Mouse (Mus musculus): ENCODE data around the gene Tmem115. TPM values are rescaled to one million over a fixed set of nuclear protein-coding genes. Genes with fewer than 3 reads are reported as not detected.
A peak's percentile ranks its signal among the peaks of the same experiment; 100 is the strongest.

Tmem115 gene
- polyA plus RNA-seq (2015; fragmentation: Nextera tagmentation; extraction: Ambion mirVana), result 45.7 and 46.0 TPM in 2 replicates

- WGBS, result under 1% methylated on average over 48 of the region's 48 CpGs
- Histone ChIP-seq H3K4me3 (ENCODE audit: low read length) (peak within 1 kb of the TSS; percentile 94), H3K27ac (ENCODE audit: low read depth, low read length) (peak within 1 kb of the TSS; percentile 68; the same call in 1 of the 2 replicates), H3K4me1 (ENCODE audit: control insufficient read depth, insufficient read depth, low read depth, low read length) (peaks cover 28% of the 10 kb centered on the region), H3K9ac (ENCODE audit: low read depth, low read length) (peak within 1 kb of the TSS; percentile 90), H3K27me3 (replicated peaks; ENCODE audit: control insufficient read depth, insufficient read depth, low read length) (no peaks in the 10 kb centered on the region), H3K36me3 (ENCODE audit: control insufficient read depth, insufficient read depth, low read length) (peaks cover 6% of the 10 kb centered on the region), H3K4me2 (ENCODE audit: low read length) (peak within 1 kb of the TSS; percentile 99), H3K9me3 (ENCODE audit: control insufficient read depth, low read length) (no peaks in the 10 kb centered on the region)
- peak; percentile 99 for ATAC-seq
These were observed at the start of gene Tmem115 for GRCm38 (mm10) chr9:107533791-107534407. TSS of gene Tmem115 (plus strand) at chr9:107533945.

- peaks cover 34% of the 10 kb centered on the region for H3K4me1 ChIP-seq (ENCODE audit: control insufficient read depth, insufficient read depth, low read depth, low read length)
- no peak overlapping the region for H3K4me3 ChIP-seq (ENCODE audit: low read length)
- H3K27me3 ChIP-seq (replicated peaks; ENCODE audit: control insufficient read depth, insufficient read depth, low read length), result no peaks in the 10 kb centered on the region
- H3K36me3 ChIP-seq (ENCODE audit: control insufficient read depth, insufficient read depth, low read length), result no peaks in the 10 kb centered on the region
- H3K9me3 ChIP-seq (ENCODE audit: control insufficient read depth, low read length), result no peaks in the 10 kb centered on the region
- no peak overlapping the region; the same call in 1 of the 2 replicates for H3K9ac ChIP-seq (ENCODE audit: low read depth, low read length)
- peak overlapping the region; percentile 4; the same call in 1 of the 2 replicates for H3K4me2 ChIP-seq (ENCODE audit: low read length)
- WGBS, result 11% methylated on average over 17 of the region's 17 CpGs
- ATAC-seq, result peak; percentile 76
- peak overlapping the region; percentile 73 for H3K27ac ChIP-seq (ENCODE audit: low read depth, low read length)
These were observed 49.4 kb upstream of the Tmem115 start for GRCm38 (mm10) chr9:107484302-107484701.

- H3K9me3 ChIP-seq (ENCODE audit: control insufficient read depth, low read length), result no peaks in the 10 kb centered on the region
- no peak for ATAC-seq
- H3K27ac ChIP-seq (ENCODE audit: low read depth, low read length), result peak overlapping the region; percentile 73
- 58% methylated on average over 6 of the region's 6 CpGs for WGBS
- H3K9ac ChIP-seq (ENCODE audit: low read depth, low read length), result peak overlapping the region; percentile 23; the same call in 1 of the 2 replicates
- peak overlapping the region; percentile 4; the same call in 1 of the 2 replicates for H3K4me2 ChIP-seq (ENCODE audit: low read length)
- peaks cover 30% of the 10 kb centered on the region for H3K4me1 ChIP-seq (ENCODE audit: control insufficient read depth, insufficient read depth, low read depth, low read length)
- no peak overlapping the region for H3K4me3 ChIP-seq (ENCODE audit: low read length)
- no peaks in the 10 kb centered on the region for H3K27me3 ChIP-seq (replicated peaks; ENCODE audit: control insufficient read depth, insufficient read depth, low read length)
- no peaks in the 10 kb centered on the region for H3K36me3 ChIP-seq (ENCODE audit: control insufficient read depth, insufficient read depth, low read length)
These were observed 49.0 kb upstream of the Tmem115 start for GRCm38 (mm10) chr9:107484766-107485165.

GRCm38 (mm10) chr9:107486086-107486485, 47.7 kb upstream of the Tmem115 start:
- Histone ChIP-seq H3K9me3 (ENCODE audit: control insufficient read depth, low read length) (no peaks in the 10 kb centered on the region), H3K4me2 (ENCODE audit: low read length) (no peak overlapping the region), H3K4me3 (ENCODE audit: low read length) (no peak overlapping the region), H3K27ac (ENCODE audit: low read depth, low read length) (no peak overlapping the region), H3K36me3 (ENCODE audit: control insufficient read depth, insufficient read depth, low read length) (no peaks in the 10 kb centered on the region), H3K9ac (ENCODE audit: low read depth, low read length) (no peak overlapping the region), H3K4me1 (ENCODE audit: control insufficient read depth, insufficient read depth, low read depth, low read length) (peaks cover 18% of the 10 kb centered on the region), H3K27me3 (replicated peaks; ENCODE audit: control insufficient read depth, insufficient read depth, low read length) (no peaks in the 10 kb centered on the region)
- ATAC-seq, result no peak
- WGBS, result 23% methylated on average over 10 of the region's 10 CpGs

- Histone ChIP-seq H3K27ac (ENCODE audit: low read depth, low read length) (no peak overlapping the region), H3K9me3 (ENCODE audit: control insufficient read depth, low read length) (no peaks in the 10 kb centered on the region), H3K9ac (ENCODE audit: low read depth, low read length) (no peak overlapping the region), H3K4me2 (ENCODE audit: low read length) (no peak overlapping the region), H3K4me3 (ENCODE audit: low read length) (no peak overlapping the region), H3K27me3 (replicated peaks; ENCODE audit: control insufficient read depth, insufficient read depth, low read length) (no peaks in the 10 kb centered on the region), H3K4me1 (ENCODE audit: control insufficient read depth, insufficient read depth, low read depth, low read length) (peaks cover 14% of the 10 kb centered on the region), H3K36me3 (ENCODE audit: control insufficient read depth, insufficient read depth, low read length) (no peaks in the 10 kb centered on the region)
- WGBS, result 69% methylated on average over 6 of the region's 6 CpGs
- ATAC-seq, result no peak
These were observed 47.1 kb upstream of the Tmem115 start for GRCm38 (mm10) chr9:107486507-107487225.

- H3K4me1 ChIP-seq (ENCODE audit: control insufficient read depth, insufficient read depth, low read depth, low read length), result peaks cover 3% of the 10 kb centered on the region; the same call in 1 of the 2 replicates
- H3K27ac ChIP-seq (ENCODE audit: low read depth, low read length), result no peak overlapping the region
- no peak overlapping the region for H3K4me3 ChIP-seq (ENCODE audit: low read length)
- no peak overlapping the region for H3K9ac ChIP-seq (ENCODE audit: low read depth, low read length)
- ATAC-seq, result no peak
- WGBS, result 52% methylated on average over 8 of the region's 8 CpGs
- H3K36me3 ChIP-seq (ENCODE audit: control insufficient read depth, insufficient read depth, low read length), result no peaks in the 10 kb centered on the region
- no peak overlapping the region for H3K4me2 ChIP-seq (ENCODE audit: low read length)
- no peaks in the 10 kb centered on the region for H3K9me3 ChIP-seq (ENCODE audit: control insufficient read depth, low read length)
- no peaks in the 10 kb centered on the region for H3K27me3 ChIP-seq (replicated peaks; ENCODE audit: control insufficient read depth, insufficient read depth, low read length)
These were observed 43.6 kb upstream of the Tmem115 start for GRCm38 (mm10) chr9:107490146-107490545.

GRCm38 (mm10) chr9:107490625-107491024, 43.1 kb upstream of the Tmem115 start:
- Histone ChIP-seq H3K9me3 (ENCODE audit: control insufficient read depth, low read length) (no peaks in the 10 kb centered on the region), H3K27ac (ENCODE audit: low read depth, low read length) (no peak overlapping the region), H3K9ac (ENCODE audit: low read depth, low read length) (no peak overlapping the region), H3K36me3 (ENCODE audit: control insufficient read depth, insufficient read depth, low read length) (no peaks in the 10 kb centered on the region), H3K4me2 (ENCODE audit: low read length) (no peak overlapping the region), H3K4me3 (ENCODE audit: low read length) (no peak overlapping the region), H3K4me1 (ENCODE audit: control insufficient read depth, insufficient read depth, low read depth, low read length) (no peaks in the 10 kb centered on the region; the same call in 1 of the 2 replicates), H3K27me3 (replicated peaks; ENCODE audit: control insufficient read depth, insufficient read depth, low read length) (no peaks in the 10 kb centered on the region)
- WGBS, result 66% methylated on average over 6 of the region's 6 CpGs
- ATAC-seq, result no peak

- H3K9me3 ChIP-seq (ENCODE audit: control insufficient read depth, low read length), result no peaks in the 10 kb centered on the region
- H3K4me3 ChIP-seq (ENCODE audit: low read length), result no peak overlapping the region
- H3K27me3 ChIP-seq (replicated peaks; ENCODE audit: control insufficient read depth, insufficient read depth, low read length), result no peaks in the 10 kb centered on the region
- WGBS, result 63% methylated on average over 1 of the region's 1 CpGs
- no peak overlapping the region for H3K27ac ChIP-seq (ENCODE audit: low read depth, low read length)
- no peaks in the 10 kb centered on the region for H3K4me1 ChIP-seq (ENCODE audit: control insufficient read depth, insufficient read depth, low read depth, low read length)
- ATAC-seq, result no peak
- no peak overlapping the region for H3K9ac ChIP-seq (ENCODE audit: low read depth, low read length)
- H3K4me2 ChIP-seq (ENCODE audit: low read length), result no peak overlapping the region
- no peaks in the 10 kb centered on the region for H3K36me3 ChIP-seq (ENCODE audit: control insufficient read depth, insufficient read depth, low read length)
These were observed 40.2 kb upstream of the Tmem115 start for GRCm38 (mm10) chr9:107493511-107493910.

GRCm38 (mm10) chr9:107494238-107494637, 39.5 kb upstream of the Tmem115 start:
- H3K4me1 ChIP-seq (ENCODE audit: control insufficient read depth, insufficient read depth, low read depth, low read length), result no peaks in the 10 kb centered on the region
- ATAC-seq, result no peak
- no peak overlapping the region for H3K27ac ChIP-seq (ENCODE audit: low read depth, low read length)
- H3K36me3 ChIP-seq (ENCODE audit: control insufficient read depth, insufficient read depth, low read length), result no peaks in the 10 kb centered on the region
- H3K9me3 ChIP-seq (ENCODE audit: control insufficient read depth, low read length), result no peaks in the 10 kb centered on the region
- H3K27me3 ChIP-seq (replicated peaks; ENCODE audit: control insufficient read depth, insufficient read depth, low read length), result no peaks in the 10 kb centered on the region
- no peak overlapping the region for H3K9ac ChIP-seq (ENCODE audit: low read depth, low read length)
- no peak overlapping the region for H3K4me2 ChIP-seq (ENCODE audit: low read length)
- whole genome bisulfite sequencing, result 66% methylated on average over 12 of the region's 12 CpGs
- H3K4me3 ChIP-seq (ENCODE audit: low read length), result no peak overlapping the region
